Mouse (Mus musculus) layer of hippocampus, adult 8-10 months (tissue): ENCODE measurements at regions not wholly inside any gene's neighbourhood (a gene's known extent, or its start where the extent isn't known, plus 50 kb on each side); places are given as distances from the start of the nearest gene placed in this dataset.

Source experiments
- DNase-seq, 2 experiments: peaks; one replicate each; pipeline ENCODE4 v3.0.0; 2022; ENCODE audit warnings: low spot score in 2 of 2

- no peak for DNase-seq
Observed at GRCm38 (mm10) chr16:89625710-89626109, 54.7 kb upstream of the Krtap11-1 start.

GRCm38 (mm10) chr16:89625253-89625652, 54.3 kb upstream of the Krtap11-1 start:
- DNase-seq, result no peak
